Mouse (Mus musculus): ENCODE results near the gene Hgfac. TPM values are rescaled to one million over a fixed set of nuclear protein-coding genes. Genes with fewer than 3 reads are reported as not detected.

Hgfac gene
- total and polyA plus RNA-seq, 3 experiments = not detected

GRCm38 (mm10) chr5:35091636-35092035 lies 50.3 kb downstream of the Hgfac start:
- dilution Hi-C loops (cut with MboI; ENCODE audit: extremely low pct_ligation_motif_present, extremely low pct_unique_long_range_greater_than_20kb, low sequenced_read_pairs) = no loop called here
- no peak for TF ChIP-seq KAT2A (IDR thresholded peaks at IDR 0.05; ENCODE audit: insufficient replicate concordance, low read length)
- no peak for TF ChIP-seq TCF12 (IDR thresholded peaks at IDR 0.05; ENCODE audit: low read depth, low read length)
- no peak for TF ChIP-seq JUND (conservative IDR thresholded peaks at IDR 0.05; ENCODE audit: low read depth, low read length)
- TF ChIP-seq CHD2 (IDR thresholded peaks at IDR 0.05; ENCODE audit: low read length) = no peak
- no peak for TF ChIP-seq MAZ (IDR thresholded peaks at IDR 0.05; ENCODE audit: low read depth, low read length)
- no peak for TF ChIP-seq MAX (IDR thresholded peaks at IDR 0.05; ENCODE audit: low read length)
- TF ChIP-seq CHD1 (IDR thresholded peaks at IDR 0.05; ENCODE audit: low read depth, low read length) = no peak
- no peak for TF ChIP-seq UBTF (IDR thresholded peaks at IDR 0.05; ENCODE audit: low read depth, low read length)
- TF ChIP-seq MYC (IDR thresholded peaks at IDR 0.05; ENCODE audit: low read depth, low read length) = no peak
- no peak for TF ChIP-seq ZKSCAN1 (IDR thresholded peaks at IDR 0.05; ENCODE audit: borderline replicate concordance, low read depth, low read length)
- no peak for TF ChIP-seq HCFC1 (IDR thresholded peaks at IDR 0.05; ENCODE audit: low read depth, low read length)
- TF ChIP-seq NRF1 (IDR thresholded peaks at IDR 0.05; ENCODE audit: low read depth, low read length) = no peak
- TF ChIP-seq CTCF (conservative IDR thresholded peaks at IDR 0.05 in 1 of 2, IDR thresholded peaks at IDR 0.05 in 1 of 2; ENCODE audit: low read depth in 2 of 2, low read length in 2 of 2) = no peak
- no peak for TF ChIP-seq USF2 (conservative IDR thresholded peaks at IDR 0.05; ENCODE audit: low read depth, low read length)
- in situ Hi-C loops (cut with MboI; ENCODE audit: low pct_ligation_motif_present, low pct_unique_long_range_greater_than_20kb, low sequenced_read_pairs) = no loop called here

More at GRCm38 (mm10) chr5:35091636-35092035, 50.3 kb downstream of the Hgfac start:
- H3K79me2 ChIP-seq (replicated peaks; ENCODE audit: control insufficient read depth, extremely low read depth, insufficient read depth, poor library complexity, severe bottlenecking) = no peaks in the 10 kb centered on the region
- H3K9ac ChIP-seq (ENCODE audit: insufficient read depth, low read depth) = no peak overlapping the region
- H3K27ac ChIP-seq (ENCODE audit: insufficient read depth, low read depth) = no peak overlapping the region
- H3K4me1 ChIP-seq (ENCODE audit: control insufficient read depth in 1 of 2, insufficient read depth in 2 of 2) = no peaks in the 10 kb centered on the region
- H3K4me3 ChIP-seq (replicated peaks in 1 of 3; ENCODE audit: low read depth in 2 of 3, low read length in 2 of 3, poor library complexity in 1 of 3) = no peak overlapping the region
- no peak for DNase-seq (ENCODE audit: extremely low read depth)
- peaks cover 46 to 63% of the 10 kb centered on the region in 2 experiments for H3K36me3 ChIP-seq (replicated peaks in 1 of 2; ENCODE audit: control insufficient read depth in 1 of 2, insufficient read depth in 1 of 2, low read length in 1 of 2)
- no peaks in the 10 kb centered on the region for H3K9me3 ChIP-seq (replicated peaks; ENCODE audit: low read length)
- H3K4me2 ChIP-seq (ENCODE audit: insufficient read depth, low read depth, poor library complexity, severe bottlenecking) = no peak overlapping the region
- peaks cover 10% of the 10 kb centered on the region for H3K27me3 ChIP-seq (replicated peaks)

Other genes with a start within 250 kb of the Hgfac start
- 0.38 and 0.71 TPM in 2 replicates for gene Msantd1, start 133.5 kb upstream of the Hgfac start, total RNA-seq (2012; rRNA removed)
- gene Msantd1, start 133.5 kb upstream of the Hgfac start, total RNA-seq (2014; rRNA removed) = 0.36 and 0.99 TPM in 2 replicates
- 0.64 and 1.1 TPM in 2 replicates for gene Msantd1, start 133.5 kb upstream of the Hgfac start, polyA plus RNA-seq (2012; ENCODE audit: insufficient read length, low read depth)
- 5.9 and 6.8 TPM in 2 replicates for gene Rgs12, start 92.1 kb upstream of the Hgfac start, total RNA-seq (2012; rRNA removed)
- gene Rgs12, start 92.1 kb upstream of the Hgfac start, total RNA-seq (2014; rRNA removed) = 9.8 and 10.1 TPM in 2 replicates
- 8.1 and 8.3 TPM in 2 replicates for gene Rgs12, start 92.1 kb upstream of the Hgfac start, polyA plus RNA-seq (2012; ENCODE audit: insufficient read length, low read depth)
- gene Dok7, start 15.3 kb downstream of the Hgfac start, total RNA-seq (2012; rRNA removed) = 0.04 TPM in 1 of 2 replicates, not detected in the other
- gene Dok7, start 15.3 kb downstream of the Hgfac start, total RNA-seq (2014; rRNA removed) = not detected in 2 replicates
- not detected in 2 replicates for gene Dok7, start 15.3 kb downstream of the Hgfac start, polyA plus RNA-seq (2012; ENCODE audit: insufficient read length, low read depth)
- gene Lrpap1, start 64.3 kb downstream of the Hgfac start, total RNA-seq (2012; rRNA removed) = 39.6 and 44.5 TPM in 2 replicates
- 22.9 and 26.5 TPM in 2 replicates for gene Lrpap1, start 64.3 kb downstream of the Hgfac start, total RNA-seq (2014; rRNA removed)
- gene Lrpap1, start 64.3 kb downstream of the Hgfac start, polyA plus RNA-seq (2012; ENCODE audit: insufficient read length, low read depth) = 43.7 and 55.5 TPM in 2 replicates
- not detected in 2 replicates for gene Adra2c, start 236.8 kb downstream of the Hgfac start, total RNA-seq (2012; rRNA removed)
- gene Adra2c, start 236.8 kb downstream of the Hgfac start, total RNA-seq (2014; rRNA removed) = not detected in 2 replicates
- gene Adra2c, start 236.8 kb downstream of the Hgfac start, polyA plus RNA-seq (2012; ENCODE audit: insufficient read length, low read depth) = not detected in 2 replicates

Measured in CH12.LX (cell line).